Mouse (Mus musculus) kidney, adult 2 months (tissue): ENCODE data around the gene Ccdc24.

ENCODE experiments used
- CTCF ChIP-seq: fragments of 200-500 bp; conservative IDR thresholded peaks from 2 replicates; pipeline ENCODE4 v1.5.1; 2011; ENCODE audit warnings: low read depth, mild to moderate bottlenecking, control low read depth, low read length, moderate library complexity, mixed read lengths; ENCODE audit not compliant: insufficient read depth, insufficient read length
- POLR2A ChIP-seq: fragments of 200-500 bp; IDR thresholded peaks from one replicate; pipeline ENCODE4 v1.6.1; 2011; ENCODE audit warnings: low read depth, low read length, control low read depth

GRCm38 (mm10) chr4:117913421-117913820, 41.1 kb upstream of the Ccdc24 start:
- TF ChIP-seq CTCF (no peak), POLR2A (no peak)
